Mouse (Mus musculus): ENCODE measurements around the gene Olig2. TPM values are rescaled to one million over a fixed set of nuclear protein-coding genes. Genes with fewer than 3 reads are reported as not detected.

The Olig2 gene
- polyA plus RNA-seq, 1 experiment from 2014 or later: not detected

GRCm38 (mm10) chr16:91199815-91200214 lies 25.4 kb upstream of the Olig2 start:
- no peak for DNase-seq (ENCODE audit: low spot score)
- Histone ChIP-seq H3K36me3 (ENCODE audit: control insufficient read depth, insufficient read depth, low read length) (no peaks in the 10 kb centered on the region), H3K4me3 (ENCODE audit: low read depth, low read length) (no peak overlapping the region), H3K4me1 (ENCODE audit: control insufficient read depth, insufficient read depth, low read length) (no peaks in the 10 kb centered on the region), H3K27me3 (ENCODE audit: control insufficient read depth, insufficient read depth, low read length) (no peaks in the 10 kb centered on the region), H3K9ac (ENCODE audit: low read length) (no peak overlapping the region), H3K4me2 (ENCODE audit: low read depth, severe bottlenecking) (no peak overlapping the region), H3K9me3 (ENCODE audit: control insufficient read depth, low read length) (no peaks in the 10 kb centered on the region), H3K27ac (replicated peaks; ENCODE audit: low read depth, low read length) (no peak overlapping the region)
- WGBS: 84% methylated on average over 7 of the region's 7 CpGs
- no peak for ATAC-seq (ENCODE audit: insufficient number of reproducible peaks, low FRiP score, low TSS enrichment, low read depth)

GRCm38 (mm10) chr16:91202989-91203388 lies 22.3 kb upstream of the Olig2 start:
- DNase-seq (ENCODE audit: low spot score) (no peak), ATAC-seq (ENCODE audit: insufficient number of reproducible peaks, low FRiP score, low TSS enrichment, low read depth) (no peak)
- Histone ChIP-seq H3K9ac (ENCODE audit: low read length) (no peak overlapping the region), H3K27ac (replicated peaks; ENCODE audit: low read depth, low read length) (no peak overlapping the region), H3K4me2 (ENCODE audit: low read depth, severe bottlenecking) (no peak overlapping the region), H3K36me3 (ENCODE audit: control insufficient read depth, insufficient read depth, low read length) (no peaks in the 10 kb centered on the region), H3K9me3 (ENCODE audit: control insufficient read depth, low read length) (no peaks in the 10 kb centered on the region), H3K27me3 (ENCODE audit: control insufficient read depth, insufficient read depth, low read length) (no peaks in the 10 kb centered on the region), H3K4me1 (ENCODE audit: control insufficient read depth, insufficient read depth, low read length) (no peaks in the 10 kb centered on the region), H3K4me3 (ENCODE audit: low read depth, low read length) (no peak overlapping the region)
- 84% methylated on average over 3 of the region's 3 CpGs for WGBS

DNA sequence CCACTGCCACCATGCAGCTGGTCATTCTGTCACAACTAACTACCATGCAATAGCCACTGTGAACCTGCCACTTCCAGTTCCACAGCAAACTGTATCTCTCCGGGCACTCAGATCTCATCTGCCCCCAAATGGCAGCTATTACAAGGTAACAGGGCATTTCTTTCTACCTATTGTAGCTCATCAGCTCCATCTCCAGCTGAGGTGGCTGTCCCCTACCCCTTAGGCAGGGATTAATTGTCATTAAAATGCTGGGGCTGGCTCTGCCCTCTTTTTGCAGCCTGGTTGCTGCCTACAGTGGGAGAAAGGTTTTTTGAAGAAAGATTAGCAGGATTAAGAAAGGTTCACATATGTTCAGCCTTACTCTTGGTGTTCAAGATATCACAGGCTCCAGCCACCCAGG lies 18.9 kb upstream of the Olig2 start:
- Histone ChIP-seq H3K36me3 (ENCODE audit: control insufficient read depth, insufficient read depth, low read length) (no peaks in the 10 kb centered on the region), H3K4me1 (ENCODE audit: control insufficient read depth, insufficient read depth, low read length) (no peaks in the 10 kb centered on the region), H3K9ac (ENCODE audit: low read length) (no peak overlapping the region), H3K27ac (replicated peaks; ENCODE audit: low read depth, low read length) (no peak overlapping the region), H3K9me3 (ENCODE audit: control insufficient read depth, low read length) (no peaks in the 10 kb centered on the region), H3K4me2 (ENCODE audit: low read depth, severe bottlenecking) (no peak overlapping the region), H3K4me3 (ENCODE audit: low read depth, low read length) (no peak overlapping the region), H3K27me3 (ENCODE audit: control insufficient read depth, insufficient read depth, low read length) (peaks cover under 1% of the 10 kb centered on the region; the same call in 1 of the 2 replicates)
- DNase-seq (ENCODE audit: low spot score) (no peak), ATAC-seq (ENCODE audit: insufficient number of reproducible peaks, low FRiP score, low TSS enrichment, low read depth) (no peak)
- 74% methylated on average over 1 of the region's 1 CpGs for WGBS

DNA sequence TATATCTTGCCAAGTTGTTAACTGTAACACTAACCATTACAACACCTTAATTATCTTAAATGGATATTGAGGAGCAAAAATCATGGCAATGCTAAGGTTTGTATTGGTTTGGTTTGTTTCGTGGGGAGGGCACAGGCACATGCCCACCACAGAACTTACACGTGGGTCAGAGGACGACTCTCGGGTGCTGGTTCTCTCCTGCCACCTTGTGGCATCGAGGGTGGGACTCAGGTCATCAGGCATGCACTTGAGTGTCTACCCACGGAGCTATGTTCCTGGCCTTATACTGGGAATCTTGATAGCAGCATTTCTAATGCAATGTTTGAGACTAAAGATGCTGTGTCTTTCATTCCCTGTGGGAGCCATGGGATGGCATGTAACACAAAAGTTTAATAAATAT lies 8.2 kb upstream of the Olig2 start:
- no peak for DNase-seq (ENCODE audit: low spot score)
- Histone ChIP-seq H3K4me2 (ENCODE audit: low read depth, severe bottlenecking) (no peak overlapping the region), H3K9me3 (ENCODE audit: control insufficient read depth, low read length) (no peaks in the 10 kb centered on the region), H3K36me3 (ENCODE audit: control insufficient read depth, insufficient read depth, low read length) (no peaks in the 10 kb centered on the region), H3K9ac (ENCODE audit: low read length) (no peak overlapping the region), H3K27me3 (ENCODE audit: control insufficient read depth, insufficient read depth, low read length) (peaks cover 53% of the 10 kb centered on the region), H3K27ac (replicated peaks; ENCODE audit: low read depth, low read length) (no peak overlapping the region), H3K4me1 (ENCODE audit: control insufficient read depth, insufficient read depth, low read length) (no peaks in the 10 kb centered on the region), H3K4me3 (ENCODE audit: low read depth, low read length) (no peak overlapping the region)
- ATAC-seq (ENCODE audit: insufficient number of reproducible peaks, low FRiP score, low TSS enrichment, low read depth): no peak
- WGBS: 37% methylated on average over 6 of the region's 6 CpGs

DNA sequence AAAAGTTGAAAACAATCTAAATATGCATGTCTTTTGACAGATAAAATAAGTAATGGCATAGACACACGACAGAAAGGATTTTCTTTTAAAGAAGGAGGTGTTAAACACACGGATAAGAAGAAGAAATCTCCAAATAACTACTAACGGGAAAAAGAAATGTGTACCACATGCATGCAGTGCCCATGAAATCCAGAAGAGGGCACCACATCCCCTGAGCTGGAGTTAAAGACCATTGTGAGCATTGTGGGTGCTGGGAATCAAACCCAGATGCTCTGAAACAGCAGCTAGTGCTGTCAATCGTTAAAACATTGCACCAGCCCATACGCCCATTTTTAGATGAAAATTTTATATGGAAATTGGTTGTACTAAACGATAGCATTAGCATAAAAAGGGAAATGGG lies 7.3 kb upstream of the Olig2 start:
- H3K9ac ChIP-seq (ENCODE audit: low read length): no peak overlapping the region
- no peak overlapping the region for H3K27ac ChIP-seq (replicated peaks; ENCODE audit: low read depth, low read length)
- 75% methylated on average over 6 of the region's 6 CpGs for WGBS
- H3K27me3 ChIP-seq (ENCODE audit: control insufficient read depth, insufficient read depth, low read length): peaks cover 58% of the 10 kb centered on the region
- H3K9me3 ChIP-seq (ENCODE audit: control insufficient read depth, low read length): no peaks in the 10 kb centered on the region
- 0 out of 2 replicates have a peak, but pooled peaks cover 1% of the 10 kb centered on the region for H3K4me1 ChIP-seq (ENCODE audit: control insufficient read depth, insufficient read depth, low read length)
- no peak overlapping the region for H3K4me3 ChIP-seq (ENCODE audit: low read depth, low read length)
- no peak for ATAC-seq (ENCODE audit: insufficient number of reproducible peaks, low FRiP score, low TSS enrichment, low read depth)
- no peak overlapping the region for H3K4me2 ChIP-seq (ENCODE audit: low read depth, severe bottlenecking)
- no peak for DNase-seq (ENCODE audit: low spot score)
- H3K36me3 ChIP-seq (ENCODE audit: control insufficient read depth, insufficient read depth, low read length): no peaks in the 10 kb centered on the region

DNA sequence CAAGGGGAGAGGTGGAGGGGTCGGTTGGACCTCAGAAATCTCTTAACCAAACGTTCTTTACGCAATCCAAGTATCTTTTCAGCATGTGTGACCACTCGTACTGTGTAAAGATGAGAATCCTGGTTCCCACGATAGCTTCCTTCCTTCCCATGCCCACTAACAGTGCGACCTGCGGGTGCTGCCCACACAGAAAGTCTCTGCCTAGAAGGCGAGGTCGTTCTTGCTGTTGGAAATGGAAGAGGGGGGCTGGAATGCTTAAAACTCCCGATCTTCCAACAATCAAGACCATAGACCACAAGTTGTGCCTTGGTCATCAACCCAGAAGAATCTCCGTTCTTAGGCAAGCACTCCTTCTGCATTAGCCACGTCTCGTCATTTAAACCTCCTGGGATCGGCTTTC lies 6.0 kb upstream of the Olig2 start:
- H3K4me3 ChIP-seq (ENCODE audit: low read depth, low read length): no peak overlapping the region
- no peak overlapping the region for H3K9ac ChIP-seq (ENCODE audit: low read length)
- DNase-seq (ENCODE audit: low spot score) (no peak), ATAC-seq (ENCODE audit: insufficient number of reproducible peaks, low FRiP score, low TSS enrichment, low read depth) (no peak)
- H3K27me3 ChIP-seq (ENCODE audit: control insufficient read depth, insufficient read depth, low read length): peaks cover 71% of the 10 kb centered on the region
- 10% methylated on average over 14 of the region's 14 CpGs for WGBS
- H3K9me3 ChIP-seq (ENCODE audit: control insufficient read depth, low read length): no peaks in the 10 kb centered on the region
- H3K4me1 ChIP-seq (ENCODE audit: control insufficient read depth, insufficient read depth, low read length): peaks cover 5% of the 10 kb centered on the region; the same call in 1 of the 2 replicates
- no peak overlapping the region for H3K27ac ChIP-seq (replicated peaks; ENCODE audit: low read depth, low read length)
- H3K36me3 ChIP-seq (ENCODE audit: control insufficient read depth, insufficient read depth, low read length): no peaks in the 10 kb centered on the region
- H3K4me2 ChIP-seq (ENCODE audit: low read depth, severe bottlenecking): no peak overlapping the region

GRCm38 (mm10) chr16:91222171-91222642 lies 3.0 kb upstream of the Olig2 start:
- Histone ChIP-seq H3K4me3 (ENCODE audit: low read depth, low read length) (no peak overlapping the region), H3K27ac (replicated peaks; ENCODE audit: low read depth, low read length) (no peak overlapping the region), H3K9me3 (ENCODE audit: control insufficient read depth, low read length) (no peaks in the 10 kb centered on the region), H3K36me3 (ENCODE audit: control insufficient read depth, insufficient read depth, low read length) (no peaks in the 10 kb centered on the region), H3K9ac (ENCODE audit: low read length) (no peak overlapping the region), H3K4me2 (ENCODE audit: low read depth, severe bottlenecking) (no peak overlapping the region), H3K27me3 (ENCODE audit: control insufficient read depth, insufficient read depth, low read length) (peaks cover 93% of the 10 kb centered on the region), H3K4me1 (ENCODE audit: control insufficient read depth, insufficient read depth, low read length) (peaks cover 5% of the 10 kb centered on the region; the same call in 1 of the 2 replicates)
- WGBS: under 1% methylated on average over 25 of the region's 25 CpGs
- DNase-seq (ENCODE audit: low spot score) (peak; percentile 45), ATAC-seq (ENCODE audit: insufficient number of reproducible peaks, low FRiP score, low TSS enrichment, low read depth) (no peak)

- DNase-seq (ENCODE audit: low spot score): peak; percentile 67
- H3K9me3 ChIP-seq (ENCODE audit: control insufficient read depth, low read length): no peaks in the 10 kb centered on the region
- WGBS: under 1% methylated on average over 27 of the region's 27 CpGs
- peaks cover 5% of the 10 kb centered on the region; the same call in 1 of the 2 replicates for H3K4me1 ChIP-seq (ENCODE audit: control insufficient read depth, insufficient read depth, low read length)
- no peaks in the 10 kb centered on the region for H3K36me3 ChIP-seq (ENCODE audit: control insufficient read depth, insufficient read depth, low read length)
- H3K4me2 ChIP-seq (ENCODE audit: low read depth, severe bottlenecking): no peak overlapping the region
- no peak overlapping the region for H3K9ac ChIP-seq (ENCODE audit: low read length)
- no peak overlapping the region for H3K4me3 ChIP-seq (ENCODE audit: low read depth, low read length)
- peaks cover 99% of the 10 kb centered on the region for H3K27me3 ChIP-seq (ENCODE audit: control insufficient read depth, insufficient read depth, low read length)
- H3K27ac ChIP-seq (replicated peaks; ENCODE audit: low read depth, low read length): no peak overlapping the region
- ATAC-seq (ENCODE audit: insufficient number of reproducible peaks, low FRiP score, low TSS enrichment, low read depth): no peak
Observed at GRCm38 (mm10) chr16:91222643-91223271, 2.5 kb upstream of the Olig2 start.

Measured in limb, embryonic 11.5 days (tissue).